Mouse (Mus musculus): ENCODE measurements around the gene Ubald1. TPM values are rescaled to one million over a fixed set of nuclear protein-coding genes. Genes with fewer than 3 reads are reported as not detected.

Gene Ubald1
- polyA plus RNA-seq, 1 experiment from 2014 or later: 29.6 TPM

- Histone ChIP-seq H3K9me3 (replicated peaks) (no peaks in the 10 kb centered on the region), H3K4me1 (peaks cover 34% of the 10 kb centered on the region), H3K27ac (replicated peaks) (no peak overlapping the region), H3K4me3 (peak overlapping the region; percentile 88; the same call in 1 of the 2 replicates), H3K36me3 (peaks cover 32% of the 10 kb centered on the region), H3K27me3 (ENCODE audit: low read depth, poor library complexity, severe bottlenecking) (no peaks in the 10 kb centered on the region)
- 84% methylated on average over 4 of the region's 4 CpGs for WGBS
- DNase-seq (ENCODE audit: low spot score): no peak
Observed at GRCm38 (mm10) chr16:4877195-4877594, 2.9 kb downstream of the Ubald1 start.

GRCm38 (mm10) chr16:4876033-4876680 lies 4.0 kb downstream of the Ubald1 start:
- no peak for DNase-seq (ENCODE audit: low spot score)
- H3K9me3 ChIP-seq (replicated peaks): no peaks in the 10 kb centered on the region
- 93% methylated on average over 8 of the region's 8 CpGs for WGBS
- peaks cover 32% of the 10 kb centered on the region for H3K36me3 ChIP-seq
- H3K27me3 ChIP-seq (ENCODE audit: low read depth, poor library complexity, severe bottlenecking): no peaks in the 10 kb centered on the region
- H3K4me1 ChIP-seq: peaks cover 28% of the 10 kb centered on the region
- H3K27ac ChIP-seq (replicated peaks): no peak overlapping the region
- H3K4me3 ChIP-seq: no peak overlapping the region

- peaks cover 21% of the 10 kb centered on the region for H3K4me1 ChIP-seq
- no peaks in the 10 kb centered on the region for H3K27me3 ChIP-seq (ENCODE audit: low read depth, poor library complexity, severe bottlenecking)
- 91% methylated on average over 23 of the region's 23 CpGs for WGBS
- no peaks in the 10 kb centered on the region for H3K9me3 ChIP-seq (replicated peaks)
- H3K27ac ChIP-seq (replicated peaks): no peak overlapping the region
- H3K36me3 ChIP-seq: peaks cover 32% of the 10 kb centered on the region
- no peak overlapping the region for H3K4me3 ChIP-seq
- DNase-seq (ENCODE audit: low spot score): no peak
Observed at GRCm38 (mm10) chr16:4875198-4876032, 4.7 kb downstream of the Ubald1 start.

GRCm38 (mm10) chr16:4871926-4872325 lies 8.2 kb downstream of the Ubald1 start:
- H3K4me3 ChIP-seq: no peak overlapping the region
- no peaks in the 10 kb centered on the region for H3K9me3 ChIP-seq (replicated peaks)
- DNase-seq (ENCODE audit: low spot score): no peak
- H3K4me1 ChIP-seq: no peaks in the 10 kb centered on the region
- 82% methylated on average over 2 of the region's 2 CpGs for whole genome bisulfite sequencing
- H3K36me3 ChIP-seq: peaks cover 43% of the 10 kb centered on the region
- H3K27me3 ChIP-seq (ENCODE audit: low read depth, poor library complexity, severe bottlenecking): no peaks in the 10 kb centered on the region
- no peak overlapping the region for H3K27ac ChIP-seq (replicated peaks)

- peaks cover 31% of the 10 kb centered on the region for H3K36me3 ChIP-seq
- no peaks in the 10 kb centered on the region for H3K27me3 ChIP-seq (ENCODE audit: low read depth, poor library complexity, severe bottlenecking)
- 95% methylated on average over 5 of the region's 5 CpGs for WGBS
- no peak for DNase-seq (ENCODE audit: low spot score)
- no peak overlapping the region for H3K4me3 ChIP-seq
- H3K27ac ChIP-seq (replicated peaks): no peak overlapping the region
- no peaks in the 10 kb centered on the region for H3K9me3 ChIP-seq (replicated peaks)
- no peaks in the 10 kb centered on the region for H3K4me1 ChIP-seq
Observed at GRCm38 (mm10) chr16:4870490-4870889, 9.6 kb downstream of the Ubald1 start.

- no peak overlapping the region for H3K27ac ChIP-seq (replicated peaks)
- no peak for DNase-seq (ENCODE audit: low spot score)
- no peaks in the 10 kb centered on the region for H3K9me3 ChIP-seq (replicated peaks)
- no peak overlapping the region for H3K4me3 ChIP-seq
- 76% methylated on average over 7 of the region's 7 CpGs for WGBS
- peaks cover 12% of the 10 kb centered on the region for H3K36me3 ChIP-seq
- no peaks in the 10 kb centered on the region for H3K4me1 ChIP-seq
- no peaks in the 10 kb centered on the region for H3K27me3 ChIP-seq (ENCODE audit: low read depth, poor library complexity, severe bottlenecking)
Observed at GRCm38 (mm10) chr16:4866101-4866695, 13.9 kb downstream of the Ubald1 start.

GRCm38 (mm10) chr16:4863742-4864141 lies 16.4 kb downstream of the Ubald1 start:
- Histone ChIP-seq H3K4me3 (no peak overlapping the region), H3K9me3 (replicated peaks) (no peaks in the 10 kb centered on the region), H3K27ac (replicated peaks) (no peak overlapping the region), H3K4me1 (no peaks in the 10 kb centered on the region), H3K36me3 (no peaks in the 10 kb centered on the region), H3K27me3 (ENCODE audit: low read depth, poor library complexity, severe bottlenecking) (no peaks in the 10 kb centered on the region)
- WGBS: 86% methylated on average over 8 of the region's 8 CpGs
- no peak for DNase-seq (ENCODE audit: low spot score)

- H3K4me3 ChIP-seq: no peak overlapping the region
- H3K27ac ChIP-seq (replicated peaks): no peak overlapping the region
- H3K9me3 ChIP-seq (replicated peaks): no peaks in the 10 kb centered on the region
Observed at GRCm38 (mm10) chr16:4862863-4863483, 17.1 kb downstream of the Ubald1 start.

GRCm38 (mm10) chr16:4861392-4861791 lies 18.7 kb downstream of the Ubald1 start:
- WGBS: 41% methylated on average over 10 of the region's 10 CpGs

More at GRCm38 (mm10) chr16:4862863-4863483, 17.1 kb downstream of the Ubald1 start:
- WGBS: 61% methylated on average over 9 of the region's 9 CpGs
- Histone ChIP-seq H3K36me3 (no peaks in the 10 kb centered on the region), H3K4me1 (no peaks in the 10 kb centered on the region), H3K27me3 (ENCODE audit: low read depth, poor library complexity, severe bottlenecking) (no peaks in the 10 kb centered on the region)
- DNase-seq (ENCODE audit: low spot score): peak; percentile 39

GRCm38 (mm10) chr16:4855046-4855650 lies 25.0 kb downstream of the Ubald1 start:
- Histone ChIP-seq H3K27me3 (ENCODE audit: low read depth, poor library complexity, severe bottlenecking) (no peaks in the 10 kb centered on the region), H3K9me3 (replicated peaks) (no peaks in the 10 kb centered on the region), H3K27ac (replicated peaks) (no peak overlapping the region), H3K4me3 (no peak overlapping the region), H3K36me3 (no peaks in the 10 kb centered on the region), H3K4me1 (no peaks in the 10 kb centered on the region)
- DNase-seq (ENCODE audit: low spot score): no peak
- WGBS: 79% methylated on average over 5 of the region's 5 CpGs

More at GRCm38 (mm10) chr16:4861392-4861791, 18.7 kb downstream of the Ubald1 start:
- DNase-seq (ENCODE audit: low spot score): no peak
- H3K9me3 ChIP-seq (replicated peaks): no peaks in the 10 kb centered on the region
- no peaks in the 10 kb centered on the region for H3K4me1 ChIP-seq
- H3K27ac ChIP-seq (replicated peaks): no peak overlapping the region
- H3K36me3 ChIP-seq: no peaks in the 10 kb centered on the region
- H3K4me3 ChIP-seq: no peak overlapping the region
- no peaks in the 10 kb centered on the region for H3K27me3 ChIP-seq (ENCODE audit: low read depth, poor library complexity, severe bottlenecking)

GRCm38 (mm10) chr16:4850938-4851628 lies 29.0 kb downstream of the Ubald1 start:
- Histone ChIP-seq H3K9me3 (replicated peaks) (no peaks in the 10 kb centered on the region), H3K4me1 (no peaks in the 10 kb centered on the region), H3K36me3 (no peaks in the 10 kb centered on the region), H3K27ac (replicated peaks) (no peak overlapping the region), H3K27me3 (ENCODE audit: low read depth, poor library complexity, severe bottlenecking) (no peaks in the 10 kb centered on the region), H3K4me3 (no peak overlapping the region)
- no peak for DNase-seq (ENCODE audit: low spot score)
- WGBS: 86% methylated on average over 5 of the region's 5 CpGs

- H3K27ac ChIP-seq (replicated peaks): no peak overlapping the region
- H3K27me3 ChIP-seq (ENCODE audit: low read depth, poor library complexity, severe bottlenecking): no peaks in the 10 kb centered on the region
- 80% methylated on average over 7 of the region's 7 CpGs for WGBS
Observed at GRCm38 (mm10) chr16:4850361-4850760, 29.8 kb downstream of the Ubald1 start.

More at GRCm38 (mm10) chr16:4850361-4850760, 29.8 kb downstream of the Ubald1 start:
- Histone ChIP-seq H3K36me3 (no peaks in the 10 kb centered on the region), H3K4me3 (no peak overlapping the region), H3K9me3 (replicated peaks) (no peaks in the 10 kb centered on the region), H3K4me1 (no peaks in the 10 kb centered on the region)
- DNase-seq (ENCODE audit: low spot score): no peak

Data from midbrain, embryonic 10.5 days (tissue).